Mouse (Mus musculus): ENCODE results near the gene Pth. TPM values are rescaled to one million over a fixed set of nuclear protein-coding genes. Genes with fewer than 3 reads are reported as not detected.

The Pth gene
- not detected in 2 replicates for polyA plus RNA-seq (2012; rRNA removed)

- TF ChIP-seq CTCF (IDR thresholded peaks at IDR 0.05; ENCODE audit: control insufficient read depth, insufficient read depth, insufficient replicate concordance, low read depth, low read length) = no peak
- TF ChIP-seq POLR2A (IDR thresholded peaks at IDR 0.05; ENCODE audit: control insufficient read depth, low read depth, low read length) = no peak
- no peaks in the 10 kb centered on the region for H3K4me1 ChIP-seq (ENCODE audit: control insufficient read depth, insufficient read depth, low read length)
- no peak within 1 kb of the TSS for H3K27ac ChIP-seq (ENCODE audit: control insufficient read depth, insufficient read depth, low read depth, low read length)
- H3K27me3 ChIP-seq (ENCODE audit: control insufficient read depth, insufficient read depth, low read length) = no peaks in the 10 kb centered on the region
- H3K4me3 ChIP-seq (ENCODE audit: control insufficient read depth, low read depth, low read length) = no peak within 1 kb of the TSS
- no peaks in the 10 kb centered on the region for H3K36me3 ChIP-seq (ENCODE audit: control insufficient read depth, insufficient read depth, low read length)
These were observed at the start of gene Pth for GRCm38 (mm10) chr7:113388470-113388869. TSS of gene Pth (minus strand) at chr7:113388570.

GRCm38 (mm10) chr7:113436312-113436711, 47.9 kb upstream of the Pth start:
- no peak overlapping the region for H3K4me3 ChIP-seq (ENCODE audit: control insufficient read depth, low read depth, low read length)
- no peaks in the 10 kb centered on the region for H3K36me3 ChIP-seq (ENCODE audit: control insufficient read depth, insufficient read depth, low read length)
- H3K27ac ChIP-seq (ENCODE audit: control insufficient read depth, insufficient read depth, low read depth, low read length) = no peak overlapping the region
- TF ChIP-seq POLR2A (IDR thresholded peaks at IDR 0.05; ENCODE audit: control insufficient read depth, low read depth, low read length) = no peak
- TF ChIP-seq CTCF (IDR thresholded peaks at IDR 0.05; ENCODE audit: control insufficient read depth, insufficient read depth, insufficient replicate concordance, low read depth, low read length) = no peak
- H3K4me1 ChIP-seq (ENCODE audit: control insufficient read depth, insufficient read depth, low read length) = no peaks in the 10 kb centered on the region
- H3K27me3 ChIP-seq (ENCODE audit: control insufficient read depth, insufficient read depth, low read length) = no peaks in the 10 kb centered on the region

- Histone ChIP-seq H3K36me3 (ENCODE audit: control insufficient read depth, insufficient read depth, low read length) (no peaks in the 10 kb centered on the region), H3K27ac (ENCODE audit: control insufficient read depth, insufficient read depth, low read depth, low read length) (no peak overlapping the region), H3K27me3 (ENCODE audit: control insufficient read depth, insufficient read depth, low read length) (no peaks in the 10 kb centered on the region), H3K4me3 (ENCODE audit: control insufficient read depth, low read depth, low read length) (no peak overlapping the region), H3K4me1 (ENCODE audit: control insufficient read depth, insufficient read depth, low read length) (no peaks in the 10 kb centered on the region)
- TF ChIP-seq POLR2A (IDR thresholded peaks at IDR 0.05; ENCODE audit: control insufficient read depth, low read depth, low read length) = no peak
- TF ChIP-seq CTCF (IDR thresholded peaks at IDR 0.05; ENCODE audit: control insufficient read depth, insufficient read depth, insufficient replicate concordance, low read depth, low read length) = no peak
These were observed 45.9 kb upstream of the Pth start for GRCm38 (mm10) chr7:113434286-113434685.

- no peaks in the 10 kb centered on the region for H3K36me3 ChIP-seq (ENCODE audit: control insufficient read depth, insufficient read depth, low read length)
- H3K27me3 ChIP-seq (ENCODE audit: control insufficient read depth, insufficient read depth, low read length) = no peaks in the 10 kb centered on the region
- H3K4me3 ChIP-seq (ENCODE audit: control insufficient read depth, low read depth, low read length) = no peak overlapping the region
- TF ChIP-seq POLR2A (IDR thresholded peaks at IDR 0.05; ENCODE audit: control insufficient read depth, low read depth, low read length) (no peak), CTCF (IDR thresholded peaks at IDR 0.05; ENCODE audit: control insufficient read depth, insufficient read depth, insufficient replicate concordance, low read depth, low read length) (no peak)
- no peak overlapping the region for H3K27ac ChIP-seq (ENCODE audit: control insufficient read depth, insufficient read depth, low read depth, low read length)
- H3K4me1 ChIP-seq (ENCODE audit: control insufficient read depth, insufficient read depth, low read length) = no peaks in the 10 kb centered on the region
These were observed 45.1 kb upstream of the Pth start for GRCm38 (mm10) chr7:113433451-113433850.

- no peak overlapping the region for H3K27ac ChIP-seq (ENCODE audit: control insufficient read depth, insufficient read depth, low read depth, low read length)
- H3K4me3 ChIP-seq (ENCODE audit: control insufficient read depth, low read depth, low read length) = no peak overlapping the region
- TF ChIP-seq POLR2A (IDR thresholded peaks at IDR 0.05; ENCODE audit: control insufficient read depth, low read depth, low read length) = no peak
- no peak for TF ChIP-seq CTCF (IDR thresholded peaks at IDR 0.05; ENCODE audit: control insufficient read depth, insufficient read depth, insufficient replicate concordance, low read depth, low read length)
- no peaks in the 10 kb centered on the region for H3K4me1 ChIP-seq (ENCODE audit: control insufficient read depth, insufficient read depth, low read length)
- no peaks in the 10 kb centered on the region for H3K36me3 ChIP-seq (ENCODE audit: control insufficient read depth, insufficient read depth, low read length)
- H3K27me3 ChIP-seq (ENCODE audit: control insufficient read depth, insufficient read depth, low read length) = no peaks in the 10 kb centered on the region
These were observed 44.5 kb upstream of the Pth start for GRCm38 (mm10) chr7:113432891-113433290.

- no peak overlapping the region for H3K27ac ChIP-seq (ENCODE audit: control insufficient read depth, insufficient read depth, low read depth, low read length)
- no peak for TF ChIP-seq POLR2A (IDR thresholded peaks at IDR 0.05; ENCODE audit: control insufficient read depth, low read depth, low read length)
- no peak for TF ChIP-seq CTCF (IDR thresholded peaks at IDR 0.05; ENCODE audit: control insufficient read depth, insufficient read depth, insufficient replicate concordance, low read depth, low read length)
- H3K4me3 ChIP-seq (ENCODE audit: control insufficient read depth, low read depth, low read length) = no peak overlapping the region
- H3K36me3 ChIP-seq (ENCODE audit: control insufficient read depth, insufficient read depth, low read length) = no peaks in the 10 kb centered on the region
- no peaks in the 10 kb centered on the region for H3K4me1 ChIP-seq (ENCODE audit: control insufficient read depth, insufficient read depth, low read length)
- no peaks in the 10 kb centered on the region for H3K27me3 ChIP-seq (ENCODE audit: control insufficient read depth, insufficient read depth, low read length)
These were observed 32.4 kb upstream of the Pth start for GRCm38 (mm10) chr7:113420771-113421170.

- TF ChIP-seq POLR2A (IDR thresholded peaks at IDR 0.05; ENCODE audit: control insufficient read depth, low read depth, low read length) (no peak), CTCF (IDR thresholded peaks at IDR 0.05; ENCODE audit: control insufficient read depth, insufficient read depth, insufficient replicate concordance, low read depth, low read length) (no peak)
- Histone ChIP-seq H3K27me3 (ENCODE audit: control insufficient read depth, insufficient read depth, low read length) (no peaks in the 10 kb centered on the region), H3K4me1 (ENCODE audit: control insufficient read depth, insufficient read depth, low read length) (no peaks in the 10 kb centered on the region), H3K36me3 (ENCODE audit: control insufficient read depth, insufficient read depth, low read length) (no peaks in the 10 kb centered on the region), H3K4me3 (ENCODE audit: control insufficient read depth, low read depth, low read length) (no peak overlapping the region), H3K27ac (ENCODE audit: control insufficient read depth, insufficient read depth, low read depth, low read length) (no peak overlapping the region)
These were observed 30.9 kb upstream of the Pth start for GRCm38 (mm10) chr7:113419070-113419782.

Data from testis, adult 2 months (tissue).